Mouse (Mus musculus): Measurements from ENCODE around the gene Olfr212.

GRCm38 (mm10) chr6:116459232-116459631, 47.1 kb upstream of the Olfr212 start:
- no peak for TF ChIP-seq USF1 (IDR thresholded peaks at IDR 0.05; ENCODE audit: low read depth, low read length)
- TF ChIP-seq CTCF (IDR thresholded peaks at IDR 0.05 in 2 of 3, conservative IDR thresholded peaks at IDR 0.05 in 1 of 3; ENCODE audit: control insufficient read depth in 1 of 3, insufficient read depth in 1 of 3, low read depth in 2 of 3, low read length in 3 of 3, poor library complexity in 1 of 3, severe bottlenecking in 1 of 3), result no peak
